Mouse (Mus musculus) left cerebral cortex, adult 9 months (tissue): ENCODE measurements around the gene Pip4k2a.

Source experiments
- DNase-seq, 2 experiments: peaks; one replicate each; pipeline ENCODE4 v3.0.0; 2022; ENCODE audit warnings: low spot score in 2 of 2

The Pip4k2a gene

DNA sequence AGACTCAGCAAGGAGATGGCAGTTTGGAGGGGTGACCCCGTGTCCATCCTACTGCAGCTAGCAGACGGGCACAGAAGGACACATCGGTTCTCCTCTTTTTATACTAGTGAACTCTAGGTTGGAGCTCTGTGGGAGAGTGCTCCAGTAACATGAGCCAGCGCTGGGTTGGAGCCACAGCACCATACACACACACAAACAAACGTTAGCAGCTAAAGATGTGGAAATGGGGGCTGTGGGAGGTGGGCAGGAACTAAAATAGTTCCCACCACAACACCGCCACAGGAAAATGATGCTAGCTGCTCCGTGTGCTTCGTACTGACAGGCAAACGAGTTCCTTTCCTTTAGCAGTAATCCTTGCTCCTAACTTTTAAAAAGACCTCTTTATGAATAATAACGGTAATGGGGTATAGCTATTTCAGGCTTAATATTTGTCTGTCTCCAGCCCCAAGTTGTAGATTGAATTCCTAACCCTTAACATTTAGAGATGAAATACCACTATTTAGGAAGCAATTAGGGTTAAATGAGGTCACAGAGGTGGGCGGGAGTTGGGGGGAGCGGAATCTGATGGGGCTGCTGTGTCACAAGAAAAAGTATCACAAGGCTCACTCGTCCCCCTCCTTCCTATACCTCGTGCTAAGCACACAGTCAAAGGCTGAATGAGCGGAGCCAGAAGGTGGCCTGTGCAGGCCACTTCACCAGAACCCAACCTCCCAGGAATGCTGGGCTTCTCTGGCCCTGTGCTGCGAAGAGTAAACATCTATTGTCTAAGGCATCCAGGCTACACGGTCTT lies 73.9 kb downstream of the Pip4k2a start:
- DNase-seq: no peak

DNA sequence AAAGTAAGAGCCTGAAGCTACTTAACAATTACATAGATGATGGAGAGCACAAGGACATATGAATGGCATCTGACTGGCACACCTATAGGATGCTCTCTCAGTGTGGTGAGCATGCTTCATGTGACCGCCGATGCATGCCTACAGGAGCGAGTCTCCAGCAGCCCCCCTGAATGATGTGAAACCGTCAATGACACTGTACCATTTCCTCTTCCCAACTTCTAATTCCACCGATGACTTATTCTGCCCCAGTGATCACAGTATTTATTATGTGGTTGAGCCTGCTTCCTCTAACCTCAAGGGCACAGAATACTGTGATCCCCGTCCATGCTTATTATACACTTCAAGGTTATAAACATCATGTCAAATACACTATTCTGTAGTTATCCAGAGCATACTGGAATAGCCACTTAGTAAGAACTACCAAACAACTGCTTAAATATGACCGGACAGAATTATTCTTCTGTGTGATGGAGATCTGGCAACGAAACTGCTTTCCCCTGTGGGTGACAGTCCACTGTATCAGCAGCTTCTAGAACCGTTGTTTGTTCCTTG lies 74.8 kb downstream of the Pip4k2a start:
- DNase-seq: no peak

DNA sequence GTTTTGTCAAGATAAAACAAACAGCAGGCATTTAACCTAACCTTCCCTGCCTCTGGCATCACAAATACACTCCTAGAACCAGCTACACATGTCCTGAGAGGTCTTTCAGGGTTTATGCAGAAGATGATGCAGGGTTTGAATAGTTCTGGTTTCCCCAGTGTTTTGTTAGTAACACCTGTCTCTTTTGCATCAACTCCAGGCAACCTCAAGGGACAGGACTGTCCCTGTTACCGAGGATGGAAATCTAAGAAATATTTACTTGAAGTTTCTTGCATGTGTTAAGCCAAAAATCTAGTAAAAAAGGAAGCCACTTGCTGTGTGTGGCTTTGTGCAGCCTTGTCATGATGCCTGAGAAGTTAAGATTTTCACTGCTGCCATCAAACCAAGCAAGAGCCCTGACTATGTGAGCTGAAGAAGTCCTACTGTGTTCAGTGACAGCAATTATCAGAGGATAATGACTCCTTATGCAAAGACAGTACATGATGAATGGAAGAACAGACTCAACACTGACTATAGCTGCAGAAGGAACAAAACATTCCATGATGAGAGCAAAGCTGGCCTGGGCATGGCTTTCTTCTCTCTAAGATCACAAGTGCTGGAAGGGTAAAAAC lies 76.3 kb downstream of the Pip4k2a start:
- DNase-seq: no peak

DNA sequence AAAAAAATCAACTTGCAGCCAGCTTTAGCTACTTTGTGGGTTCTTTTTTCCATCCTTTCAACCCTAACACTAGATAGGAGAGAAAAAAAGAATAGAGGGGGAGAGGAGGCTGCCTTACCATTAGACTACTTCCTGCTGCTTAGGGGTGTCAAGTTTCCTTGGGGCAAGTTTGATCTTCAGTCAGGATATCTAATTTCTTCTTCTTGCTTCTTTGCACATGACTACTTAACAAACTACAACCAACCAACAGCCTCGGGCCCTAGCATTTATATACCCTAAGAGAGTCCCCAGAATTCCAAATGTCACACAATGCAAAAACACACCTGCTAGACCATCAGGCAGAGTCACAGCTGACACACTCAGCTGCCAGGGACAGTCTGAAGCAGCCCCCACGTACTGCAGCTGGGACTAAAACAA lies 77.5 kb downstream of the Pip4k2a start:
- DNase-seq: no peak

DNA sequence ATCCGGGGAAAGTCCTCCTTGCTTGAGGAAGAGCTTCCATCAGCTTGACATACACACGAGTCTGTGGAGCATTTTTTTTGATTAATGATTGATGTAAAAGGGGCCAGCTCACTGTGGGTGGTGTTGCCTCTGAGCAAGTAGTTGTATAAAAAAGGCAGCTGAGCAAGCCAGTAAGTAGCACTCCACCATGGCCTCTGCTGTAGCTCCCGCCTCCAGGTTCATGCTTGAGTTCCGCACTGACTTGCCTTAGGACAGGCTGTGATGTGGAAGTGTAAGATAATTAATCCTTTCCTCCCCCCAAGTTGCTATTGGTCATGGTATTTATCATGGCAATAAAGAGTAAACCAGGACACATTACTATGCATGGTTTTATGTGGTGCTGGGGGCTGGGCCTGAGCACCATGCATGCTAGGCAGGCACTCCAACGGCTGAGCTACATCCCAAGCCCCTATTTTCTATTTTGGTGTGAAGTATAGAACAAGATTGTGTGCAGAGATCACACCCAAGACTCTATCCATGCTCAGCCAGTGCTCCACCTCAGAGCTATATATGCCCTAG lies 78.0 kb downstream of the Pip4k2a start:
- DNase-seq: no peak

DNA sequence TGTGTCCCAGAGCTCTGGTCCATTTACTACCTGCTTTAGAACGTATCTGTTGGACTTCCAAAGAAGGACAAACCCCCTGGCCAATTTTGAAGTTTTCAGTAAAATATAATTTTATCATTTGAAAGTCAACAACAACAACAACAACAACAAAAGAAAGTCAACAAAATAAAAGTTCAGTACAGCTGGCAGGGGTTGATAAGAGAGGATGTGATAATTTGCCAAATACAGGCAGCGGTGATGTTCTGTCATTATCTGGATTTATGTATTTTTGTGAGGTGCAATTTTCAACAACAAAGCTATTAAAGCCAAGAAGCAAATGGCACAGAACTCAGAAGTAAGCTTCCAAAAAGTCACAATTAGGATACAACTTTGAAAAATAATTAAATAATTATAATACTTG lies 80.1 kb downstream of the Pip4k2a start:
- DNase-seq: no peak

DNA sequence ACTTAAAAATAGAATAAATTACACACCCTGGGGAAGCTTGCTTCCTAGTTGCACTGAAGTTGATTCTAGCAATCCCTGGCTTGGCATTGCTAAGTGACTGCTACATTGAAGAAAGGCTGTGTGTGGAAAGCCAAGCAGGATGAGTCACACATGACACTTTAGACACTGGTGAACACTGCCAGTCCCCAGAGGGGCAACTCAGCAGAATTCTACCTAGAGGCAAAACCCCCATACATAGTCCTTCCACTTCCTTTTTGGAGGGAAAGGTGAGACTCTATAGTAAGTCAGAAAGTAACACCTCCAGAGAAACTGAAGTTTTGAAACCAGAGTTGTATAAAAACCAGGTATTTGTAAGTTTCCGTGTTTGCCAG lies 80.6 kb downstream of the Pip4k2a start:
- no peak for DNase-seq

DNA sequence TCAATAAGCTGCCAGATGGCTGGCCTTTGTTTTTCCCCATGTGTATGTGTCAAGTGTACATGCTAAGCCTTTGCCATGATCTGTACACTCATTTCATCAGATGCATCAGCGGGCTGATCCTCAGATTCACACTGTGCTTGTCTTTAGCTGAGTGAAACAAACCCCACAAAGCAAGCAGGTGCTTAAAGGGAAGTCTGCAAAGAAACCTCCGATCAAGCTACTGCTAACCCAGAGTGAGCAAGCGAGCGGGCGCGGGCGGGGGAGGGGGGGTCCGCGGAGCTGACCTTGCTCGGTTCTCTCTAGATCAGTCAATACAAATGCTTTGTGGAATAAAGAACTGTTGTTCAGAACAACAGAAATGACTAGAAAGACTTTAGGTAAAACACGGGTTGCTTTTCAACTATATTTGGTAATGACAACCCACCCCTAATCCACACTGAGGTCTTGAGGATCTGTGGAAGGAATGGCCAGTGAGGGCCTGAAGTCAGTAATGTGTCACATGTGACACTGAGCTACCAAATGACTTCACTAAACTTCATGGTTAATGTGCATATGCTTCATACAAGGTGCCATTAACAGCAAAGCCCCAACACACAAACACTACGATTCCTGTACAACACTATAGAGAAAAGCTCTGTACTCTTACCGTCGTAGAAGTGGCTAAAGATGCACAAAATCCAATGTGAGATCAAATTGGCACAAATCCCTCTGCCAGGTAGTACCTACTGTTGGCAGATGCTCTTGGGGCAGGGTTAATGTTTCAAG lies 81.1 kb downstream of the Pip4k2a start:
- no peak for DNase-seq

DNA sequence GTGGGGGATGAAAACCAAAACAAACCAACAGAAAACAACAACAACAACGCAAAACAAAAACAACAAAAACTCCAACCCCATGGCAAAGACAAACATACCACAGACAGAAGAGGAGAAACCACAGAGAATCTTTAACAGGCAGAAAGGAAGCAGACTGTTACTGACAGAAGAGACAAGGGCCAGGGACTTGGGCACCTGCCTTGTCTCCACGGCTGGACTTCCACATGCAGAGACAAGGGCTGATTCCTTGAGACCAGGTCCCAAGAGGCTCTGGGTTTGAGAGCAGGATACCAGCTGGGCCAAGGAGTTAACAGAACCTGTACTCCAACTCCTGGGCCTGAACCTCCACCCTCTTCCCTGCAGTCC lies 81.9 kb downstream of the Pip4k2a start:
- no peak for DNase-seq

DNA sequence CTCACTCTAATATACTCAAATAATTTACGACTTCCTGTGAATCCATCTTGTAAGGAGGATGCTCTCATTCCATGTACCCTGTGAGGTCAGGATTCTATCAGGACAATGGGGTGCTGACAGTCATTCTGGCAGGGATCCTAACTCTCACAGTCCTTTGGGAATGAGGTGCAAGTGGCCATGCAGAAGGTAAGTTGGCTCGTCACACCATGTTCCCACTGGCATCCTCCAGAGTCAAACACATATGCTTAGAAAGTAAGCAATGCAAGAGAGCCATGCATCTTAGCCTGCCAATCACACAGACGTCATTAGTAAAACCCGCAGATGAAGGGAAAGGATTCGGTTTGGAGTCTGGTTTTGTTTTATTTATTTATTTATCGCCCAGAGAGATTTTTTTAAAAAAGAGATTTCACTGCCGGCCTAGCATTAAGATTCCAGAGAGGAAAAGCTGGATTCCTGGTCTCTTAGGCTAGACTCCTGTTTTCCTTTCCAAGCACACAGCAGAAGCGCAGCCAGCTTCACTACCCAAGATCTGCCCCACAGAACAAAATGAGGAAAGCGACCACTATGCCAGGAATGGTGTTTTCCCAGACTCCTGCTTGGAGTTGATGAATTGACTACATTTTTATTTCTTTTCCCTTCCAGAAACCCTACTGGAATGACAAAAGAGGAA lies 82.4 kb downstream of the Pip4k2a start:
- DNase-seq: no peak

DNA sequence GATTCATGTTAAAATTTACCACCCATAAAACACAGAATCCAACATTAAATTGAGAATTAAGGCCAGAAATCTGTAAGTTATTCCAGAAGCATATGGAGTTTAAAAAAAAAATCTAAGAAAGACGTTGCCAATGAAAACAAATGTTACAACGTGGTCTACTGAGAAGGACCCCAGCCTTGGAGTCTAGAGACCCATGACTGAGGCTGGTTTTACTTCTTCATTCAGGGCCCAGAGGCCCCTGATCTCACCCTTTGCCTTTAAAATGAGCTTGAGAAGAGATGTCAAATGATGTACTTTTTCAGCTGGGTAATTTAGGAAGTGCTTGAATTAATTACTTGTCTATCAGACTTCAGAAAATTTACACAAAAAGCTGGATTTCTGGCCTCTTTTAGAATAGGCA lies 83.2 kb downstream of the Pip4k2a start:
- no peak for DNase-seq

DNA sequence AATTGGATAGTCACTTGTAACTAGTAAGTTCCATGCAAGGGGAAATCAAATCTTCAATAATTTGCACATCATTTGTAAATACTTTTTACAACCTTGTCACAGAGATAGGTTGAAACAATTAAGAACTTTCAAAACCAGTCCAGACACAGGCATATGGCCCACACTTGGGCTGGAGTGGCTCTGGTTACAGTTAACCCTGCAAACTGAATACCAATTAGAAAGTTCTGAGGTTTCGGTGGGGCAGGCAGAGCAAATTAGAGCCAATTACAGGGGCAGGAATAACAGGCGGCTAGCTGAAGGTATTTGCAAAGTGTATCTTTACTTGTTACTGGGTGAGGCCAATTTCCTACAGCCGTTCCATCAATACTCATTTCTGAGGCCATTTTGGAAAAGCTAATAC lies 84.3 kb downstream of the Pip4k2a start:
- no peak for DNase-seq

DNA sequence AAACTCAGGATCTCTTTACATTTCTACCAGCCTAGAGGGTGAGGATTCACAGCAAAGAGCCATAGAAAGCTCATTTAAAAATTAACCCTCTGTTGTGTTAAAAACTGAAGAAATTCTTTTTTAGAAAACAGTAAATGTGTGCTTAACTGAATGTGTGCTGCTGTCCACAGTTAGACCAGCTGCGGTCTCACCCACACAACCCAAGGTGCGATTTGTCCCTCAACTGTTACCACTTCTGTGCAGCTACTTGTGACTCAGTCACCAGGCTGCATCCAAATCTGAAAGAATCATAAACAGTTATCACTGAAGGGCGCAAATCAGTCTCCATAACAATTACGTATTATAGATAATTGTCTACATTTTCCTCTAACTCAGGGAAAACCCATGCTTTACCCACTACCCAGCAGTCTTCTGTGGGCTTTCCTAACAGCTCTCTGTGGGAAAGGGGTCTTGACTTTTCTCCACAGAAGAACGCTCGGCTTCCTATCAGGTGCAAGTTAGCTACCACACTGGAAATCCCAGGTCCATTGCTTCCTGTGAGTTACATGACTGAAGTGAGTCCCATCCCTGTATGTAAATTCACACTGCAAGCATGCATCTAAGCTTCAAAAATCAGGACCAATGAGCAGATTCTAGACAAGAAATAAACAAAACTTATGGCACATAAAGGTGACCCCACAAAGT lies 86.5 kb downstream of the Pip4k2a start:
- no peak for DNase-seq

DNA sequence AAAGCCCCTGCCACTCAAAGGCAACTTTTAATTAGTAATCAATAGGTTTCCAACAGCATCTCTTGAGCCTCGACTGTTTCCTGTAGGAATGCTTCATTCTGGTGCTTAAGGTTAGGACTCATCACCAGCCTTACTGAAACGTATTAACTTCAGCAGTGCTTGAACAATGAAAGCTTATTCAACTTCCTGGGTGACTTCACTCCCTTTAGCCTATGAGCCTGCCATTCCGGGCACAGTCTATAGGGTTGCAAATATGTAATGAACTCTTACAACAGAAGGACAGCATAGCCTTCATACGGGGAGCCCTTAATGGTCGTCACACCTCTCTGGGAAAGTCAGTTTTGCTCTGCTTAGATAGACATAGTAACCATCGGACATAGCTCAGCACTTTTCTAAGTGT lies 87.7 kb downstream of the Pip4k2a start:
- no peak for DNase-seq

DNA sequence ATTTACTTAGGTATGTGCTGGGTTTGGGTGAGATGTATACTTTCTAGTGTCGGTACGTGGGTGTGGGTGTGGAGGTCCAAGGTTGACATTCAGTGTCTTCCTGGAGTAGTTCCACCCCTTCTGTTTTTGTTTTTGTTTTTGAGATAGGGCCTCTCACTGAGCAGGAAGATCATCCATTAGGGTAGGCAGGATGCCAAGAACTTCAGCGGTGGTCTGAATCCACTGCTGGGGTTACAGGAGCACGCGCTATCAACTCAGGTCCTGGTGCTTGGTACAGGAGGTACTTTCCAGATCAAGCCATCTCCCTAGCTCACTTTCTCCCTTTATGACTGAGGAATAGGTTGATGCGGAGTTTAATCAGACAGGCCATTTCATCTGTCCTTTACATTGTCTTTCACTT lies 88.2 kb downstream of the Pip4k2a start:
- DNase-seq: no peak

DNA sequence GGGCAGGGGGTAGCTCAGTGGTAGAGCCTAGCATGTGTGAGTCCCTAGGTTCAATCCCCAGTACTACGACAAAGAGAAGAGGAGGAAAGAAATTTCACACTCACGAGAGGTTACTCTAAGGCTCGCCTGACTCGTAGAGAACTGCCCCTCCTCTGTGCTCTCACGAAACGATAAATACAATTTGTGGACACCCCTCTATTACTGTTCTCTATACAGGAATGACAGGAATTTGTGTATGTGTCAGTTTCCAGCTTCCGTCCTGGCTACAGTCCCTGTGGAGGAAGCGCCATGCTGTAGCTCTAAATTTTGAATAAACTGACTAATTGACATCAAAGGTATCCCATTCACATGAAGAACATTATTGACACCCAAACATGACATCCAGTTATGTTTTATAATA lies 90.7 kb downstream of the Pip4k2a start:
- DNase-seq: no peak

DNA sequence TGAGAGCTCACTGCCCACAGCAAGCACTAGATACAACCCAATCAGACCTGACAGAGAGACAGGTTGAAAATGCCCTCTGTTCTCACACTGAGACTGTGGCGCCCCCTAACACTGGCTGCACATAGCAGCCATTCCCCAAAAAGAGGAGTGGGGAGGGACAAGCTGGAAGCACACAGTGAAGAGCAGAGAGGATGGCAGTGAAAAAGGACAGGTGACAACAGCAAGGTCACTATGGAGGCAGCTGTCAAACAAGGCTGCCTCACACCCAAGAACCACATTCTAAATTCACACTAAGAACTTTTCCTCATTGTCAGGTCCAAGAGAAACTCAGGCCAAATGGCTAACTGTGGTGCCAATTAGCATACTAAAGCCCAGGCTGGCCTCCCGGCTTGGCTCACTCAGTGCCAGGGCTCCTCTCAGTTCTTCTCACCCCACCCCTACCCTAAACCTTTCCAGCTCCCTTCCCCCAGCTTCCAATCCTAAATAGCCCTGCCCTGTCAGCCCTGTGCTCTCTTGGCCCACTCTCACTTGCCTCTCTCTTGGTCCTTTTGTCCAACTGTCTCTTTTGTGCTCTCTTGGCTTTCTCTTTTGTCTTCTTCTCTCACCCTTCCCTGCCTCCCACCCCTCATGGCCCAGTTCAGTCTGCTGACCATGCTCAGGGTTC lies 91.4 kb downstream of the Pip4k2a start:
- DNase-seq: peak in 1 of 2 experiments; percentile 32

DNA sequence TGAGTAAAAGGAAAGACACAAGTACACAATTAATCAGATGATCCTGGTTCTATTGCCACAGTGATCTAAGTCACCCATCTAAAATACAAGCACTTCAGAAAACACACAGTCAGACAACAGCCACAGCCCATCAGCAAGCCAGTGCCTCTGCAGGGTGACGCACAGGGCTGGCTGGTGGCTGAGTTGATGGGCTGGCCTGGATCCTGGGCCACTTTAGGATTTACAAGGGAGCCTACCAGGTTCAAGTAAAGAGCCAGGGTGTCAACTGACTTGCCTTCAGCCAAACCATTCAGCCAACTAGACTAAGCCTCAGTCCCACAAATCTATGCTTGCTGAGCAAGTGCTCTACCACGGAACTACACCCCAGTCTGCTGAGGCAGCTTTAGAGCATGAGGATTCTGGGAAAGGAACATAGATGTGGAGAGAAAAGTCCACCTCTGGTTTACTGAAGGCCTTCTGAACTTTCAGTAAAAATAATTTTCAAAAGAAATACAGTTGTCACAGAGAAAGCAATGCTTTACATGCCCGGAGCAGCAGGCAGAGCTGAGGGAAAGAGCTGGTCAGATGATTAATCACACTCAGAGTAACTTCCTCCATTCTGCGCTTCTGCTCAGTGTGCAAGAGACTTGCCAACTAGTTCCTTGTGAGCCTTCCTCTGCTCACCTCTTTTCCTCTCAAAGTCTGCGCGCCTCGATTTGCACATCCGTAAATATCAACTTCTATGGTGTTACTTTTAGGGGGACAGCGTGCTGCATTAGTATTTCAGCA lies 94.4 kb downstream of the Pip4k2a start:
- no peak for DNase-seq

DNA sequence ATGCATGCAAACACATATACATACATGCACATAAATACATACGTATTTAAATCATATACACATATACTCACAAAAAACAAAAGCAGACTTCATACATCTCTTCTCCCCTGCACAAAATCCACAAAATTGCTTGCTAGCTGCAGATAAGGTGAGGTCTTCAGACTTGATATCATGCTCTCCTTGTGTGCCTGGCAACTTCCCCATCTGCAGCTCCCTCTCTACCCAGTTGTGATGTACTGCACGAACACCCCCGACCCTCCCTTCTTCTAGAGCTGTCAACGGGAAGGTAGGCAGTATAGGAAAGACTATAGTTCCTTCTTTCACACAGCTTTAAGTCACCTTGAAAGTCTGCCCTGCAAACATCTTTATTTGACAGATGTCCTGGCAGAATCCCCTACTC lies 96.8 kb downstream of the Pip4k2a start:
- no peak for DNase-seq

DNA sequence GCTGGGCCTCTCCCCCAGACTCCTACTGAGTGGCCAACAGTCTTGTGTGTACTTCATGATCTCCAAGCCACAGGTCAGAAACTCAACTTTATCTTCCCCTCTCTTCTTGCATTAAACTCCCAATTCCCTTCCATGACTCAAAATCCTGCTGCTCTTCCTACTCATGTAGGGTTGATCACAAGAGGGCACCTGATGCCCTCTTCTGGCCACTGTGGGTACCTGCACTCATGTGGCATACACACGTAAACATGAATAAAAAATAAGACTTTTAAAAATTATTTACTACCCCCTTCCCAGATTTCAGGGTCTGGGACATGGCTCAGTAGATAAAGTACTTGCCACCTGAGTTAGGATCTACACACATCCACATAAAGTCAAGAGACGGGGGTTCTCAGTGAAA lies 97.3 kb downstream of the Pip4k2a start:
- no peak for DNase-seq
